Mouse (Mus musculus): ENCODE results near the gene Sfxn5.

The Sfxn5 gene

DNA sequence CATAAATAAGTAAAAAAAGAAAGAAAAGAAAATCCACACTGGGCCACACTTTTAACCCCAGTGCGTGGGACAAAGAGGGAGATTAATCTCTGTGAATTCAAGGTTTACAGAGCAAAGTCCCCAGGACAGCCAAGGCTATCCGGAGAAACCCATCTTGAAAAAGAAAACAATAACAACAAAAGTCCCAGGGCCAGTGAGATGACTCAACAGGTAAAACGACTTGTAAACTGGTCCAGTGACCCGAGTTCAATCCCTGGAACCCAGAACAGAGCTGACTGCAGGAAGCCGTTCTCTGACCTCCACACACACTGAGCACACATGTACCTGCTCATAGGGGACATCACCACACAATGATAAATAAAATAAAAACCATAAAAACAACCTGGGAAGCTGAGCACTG, 31.2 kb upstream of the Sfxn5 start:
- no peak for DNase-seq (ENCODE audit: low spot score in 2 of 2)

DNA sequence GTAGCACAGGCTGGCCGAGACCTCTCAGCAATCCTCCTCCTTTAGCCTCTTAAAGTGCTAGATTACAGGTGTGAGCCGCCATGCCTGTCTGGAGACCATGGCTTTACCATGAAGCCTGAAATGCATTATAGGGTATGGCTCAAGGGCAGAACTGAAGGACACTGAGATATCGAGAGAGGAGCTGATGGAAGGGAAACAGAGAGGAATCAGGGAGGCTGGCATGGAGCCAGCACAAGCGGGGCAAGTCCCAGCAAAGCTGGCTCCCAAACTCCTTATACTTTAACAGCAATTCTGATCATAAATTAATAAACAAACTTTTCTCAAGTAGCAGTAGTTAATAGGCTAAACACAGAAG, 30.7 kb upstream of the Sfxn5 start:
- no peak for DNase-seq (ENCODE audit: low spot score in 2 of 2)

DNA sequence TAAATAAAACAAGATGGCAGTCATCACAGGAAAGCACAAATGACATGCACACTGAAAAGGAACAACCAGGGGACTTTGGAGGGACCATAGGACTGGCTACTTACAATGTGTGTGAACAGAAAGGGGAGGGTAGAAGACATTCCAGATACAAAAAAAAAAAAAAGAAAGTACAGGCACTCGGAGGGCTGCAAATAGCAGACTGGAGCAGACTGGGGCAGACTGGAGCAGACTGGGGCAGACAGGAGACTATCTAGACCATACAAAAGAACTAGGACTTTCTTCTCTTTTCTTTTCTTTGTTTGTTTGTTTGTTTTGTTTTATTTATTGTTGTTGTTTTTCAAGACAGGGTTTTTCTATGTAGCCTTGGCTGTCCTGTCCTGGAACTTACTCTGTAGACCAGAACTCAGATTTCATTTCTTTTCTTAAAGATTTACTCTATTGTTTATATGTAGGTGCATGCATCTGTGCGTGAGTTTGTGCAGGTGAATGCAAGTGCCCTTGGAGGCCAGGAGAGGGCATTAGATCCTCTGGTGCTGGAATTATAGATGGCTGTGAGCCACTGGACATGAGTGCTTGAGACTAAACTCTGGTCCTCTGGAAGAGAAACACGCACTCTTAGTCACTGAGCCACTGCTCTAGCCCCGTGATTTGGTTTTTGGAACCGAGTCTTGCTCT, 30.1 kb upstream of the Sfxn5 start:
- no peak for DNase-seq (ENCODE audit: low spot score in 2 of 2)

DNA sequence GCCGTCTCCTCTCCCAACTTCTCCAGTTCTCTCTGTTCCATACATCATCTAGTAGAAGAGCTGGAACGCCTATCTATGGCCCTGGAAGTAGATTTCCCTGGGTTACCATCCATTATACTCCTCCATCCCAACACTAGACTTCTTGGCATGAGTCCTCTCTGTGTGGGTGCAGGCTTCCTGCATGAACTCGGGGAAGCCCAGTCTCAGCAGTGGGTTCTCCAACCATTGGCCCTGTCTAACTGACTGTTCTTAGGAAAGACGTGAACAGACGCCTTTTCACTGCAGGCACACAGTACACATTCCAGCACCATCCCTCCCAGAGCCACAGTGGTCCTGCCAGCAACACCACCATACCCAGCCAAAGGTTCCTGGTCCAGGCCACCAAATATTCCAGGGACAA, 29.4 kb upstream of the Sfxn5 start:
- no peak for DNase-seq (ENCODE audit: low spot score in 2 of 2)

DNA sequence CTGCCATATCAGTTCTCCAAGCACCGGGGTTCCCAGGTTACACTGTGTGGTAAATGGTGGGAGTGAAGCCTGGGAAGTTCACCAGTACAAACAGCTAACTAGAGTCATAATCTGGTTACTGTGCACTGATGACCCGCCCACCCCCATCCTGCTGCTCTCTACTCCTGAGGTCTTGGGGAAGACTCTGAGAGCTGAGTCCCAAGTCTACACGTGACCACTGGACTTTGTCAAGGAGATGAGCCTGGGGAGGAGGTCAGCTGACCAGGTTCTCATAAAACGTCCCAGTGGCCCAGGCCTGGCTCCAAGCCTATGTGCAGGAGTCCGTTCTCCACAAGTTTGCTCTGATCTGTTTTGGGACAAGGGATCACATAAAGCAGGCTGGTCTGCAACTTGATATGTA, 27.1 kb upstream of the Sfxn5 start:
- DNase-seq (ENCODE audit: low spot score in 2 of 2) = no peak

DNA sequence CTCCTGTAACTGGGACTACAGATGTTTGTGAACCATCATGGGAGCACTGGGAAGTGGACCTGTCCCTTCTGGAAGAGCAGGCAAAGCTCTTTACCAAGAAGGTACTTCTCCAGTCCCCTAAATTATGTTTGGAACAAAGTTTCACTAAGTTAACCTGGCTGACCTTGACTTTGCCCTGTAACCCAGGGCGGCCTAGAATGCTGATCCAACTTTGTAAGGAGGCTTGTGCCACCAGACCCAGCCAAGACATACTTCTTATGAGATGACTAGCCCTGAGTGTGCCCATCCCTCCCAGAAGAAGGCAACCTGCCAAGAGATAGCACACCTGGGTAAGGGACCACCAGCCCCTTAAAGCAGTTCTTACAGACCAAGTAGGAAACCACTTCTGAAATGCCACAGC, 25.7 kb upstream of the Sfxn5 start:
- DNase-seq (ENCODE audit: low spot score in 2 of 2) = no peak

DNA sequence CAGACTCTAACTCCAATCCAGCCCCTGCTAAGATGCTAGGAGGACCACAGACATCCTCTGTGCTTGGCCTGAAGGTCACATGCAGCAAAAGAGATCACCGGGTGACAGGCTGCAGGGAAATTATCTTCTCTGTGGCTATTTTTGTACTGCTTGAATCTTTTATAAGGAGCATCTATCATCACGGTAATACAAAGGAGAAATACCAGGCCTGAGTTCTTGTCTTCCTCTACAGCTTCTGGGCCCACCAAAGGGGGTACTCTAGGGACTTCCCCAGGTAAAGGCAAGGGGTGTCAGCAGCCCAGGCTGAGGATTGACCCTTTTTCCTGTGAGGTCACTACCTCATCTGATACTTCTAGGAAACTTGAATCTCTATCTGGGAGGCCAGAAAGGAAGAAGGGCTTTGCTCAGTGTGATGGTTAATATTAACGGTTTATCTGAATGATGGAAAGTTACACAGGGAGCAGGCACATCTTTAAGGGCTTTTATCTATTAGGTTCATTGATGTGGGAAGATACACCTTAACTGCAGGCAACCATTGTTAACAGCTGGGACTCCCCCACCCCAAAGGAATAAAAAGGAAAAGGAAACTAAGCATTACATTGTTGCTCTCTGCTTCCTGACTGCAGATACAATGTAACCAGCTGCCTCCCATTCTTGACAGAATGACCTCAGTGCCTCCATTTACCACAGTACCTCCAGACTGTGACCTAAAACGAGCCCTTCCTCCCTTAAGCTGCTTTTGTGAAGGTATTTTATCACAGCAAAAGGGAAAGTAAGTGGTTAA, 23.7 kb upstream of the Sfxn5 start:
- no peak for DNase-seq (ENCODE audit: low spot score in 2 of 2)

DNA sequence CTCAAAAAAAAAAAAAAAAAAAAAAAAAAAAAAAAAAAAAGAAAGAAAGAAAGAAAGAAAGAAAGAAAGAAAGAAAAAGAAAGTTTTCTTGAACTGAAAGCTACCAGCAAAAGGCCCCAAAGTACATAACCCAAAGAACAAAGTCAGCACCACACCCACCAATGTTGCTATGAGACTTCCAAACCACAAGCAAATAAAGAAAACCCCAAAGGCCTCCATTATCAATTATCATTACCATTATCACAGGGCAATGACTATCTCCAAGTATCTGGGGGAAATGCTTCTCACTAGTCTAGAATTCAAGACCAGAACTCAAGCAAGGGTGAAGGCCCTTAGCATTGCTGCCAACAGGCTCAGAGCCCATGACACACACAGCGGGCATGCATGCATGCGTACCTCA, 22.5 kb upstream of the Sfxn5 start:
- no peak for DNase-seq (ENCODE audit: low spot score in 2 of 2)

DNA sequence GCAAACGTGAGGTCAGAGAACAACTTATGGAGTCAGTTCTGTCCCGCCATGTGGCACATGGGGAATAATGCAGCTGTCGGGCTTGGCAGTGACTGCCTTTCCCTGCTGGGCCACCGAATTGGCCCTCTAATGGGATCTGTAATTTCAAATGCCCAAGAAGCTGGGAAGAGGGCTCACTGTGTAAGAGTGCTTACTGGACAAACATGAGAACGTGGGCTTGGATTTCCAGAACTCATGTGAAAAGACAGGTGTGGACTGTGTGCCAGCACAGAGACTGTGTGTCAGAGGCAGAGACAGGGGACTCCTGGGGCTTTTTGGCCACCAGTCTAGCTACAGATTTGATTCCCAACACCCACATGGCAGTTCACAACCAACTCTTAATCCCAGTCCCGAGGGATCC, 21.5 kb upstream of the Sfxn5 start:
- no peak for DNase-seq (ENCODE audit: low spot score in 2 of 2)

DNA sequence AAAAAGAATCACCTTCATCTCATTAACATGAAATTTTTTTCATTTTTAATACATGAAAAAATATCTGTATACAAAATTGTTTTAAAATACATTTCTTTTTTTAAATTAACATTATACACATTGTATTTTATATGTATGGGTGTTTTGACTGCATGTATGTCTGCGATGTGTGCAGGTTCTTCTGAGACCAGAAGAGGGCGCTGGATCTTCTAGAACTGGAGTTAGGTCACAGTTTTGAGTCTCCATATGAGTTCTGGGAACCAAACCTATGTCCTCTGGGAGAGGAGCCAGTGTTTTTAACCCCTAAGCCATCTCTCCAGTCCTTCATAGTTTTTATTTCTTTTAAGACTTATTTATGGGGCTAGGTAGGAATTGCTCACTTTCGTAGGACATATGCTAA, 20.5 kb upstream of the Sfxn5 start:
- DNase-seq (ENCODE audit: low spot score in 2 of 2) = no peak

DNA sequence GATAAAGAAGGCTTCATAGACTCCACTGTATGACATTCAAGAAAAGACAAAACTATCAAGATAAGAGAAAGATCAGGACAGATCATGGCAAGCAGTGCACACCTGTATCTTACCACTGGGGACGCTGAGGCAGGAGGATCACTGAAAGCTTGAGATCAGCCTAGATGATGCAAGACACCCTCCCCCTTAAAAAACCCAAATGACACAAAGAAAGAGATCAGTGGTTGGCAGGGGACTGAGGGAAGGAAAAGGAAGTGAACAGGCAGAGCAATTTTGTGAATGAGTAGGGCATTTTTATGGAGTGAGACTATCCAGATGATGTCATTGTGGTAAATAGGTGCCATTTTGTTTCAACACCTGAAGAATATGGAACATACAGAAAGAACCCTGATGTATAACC, 16.9 kb upstream of the Sfxn5 start:
- DNase-seq (ENCODE audit: low spot score in 2 of 2) = no peak

DNA sequence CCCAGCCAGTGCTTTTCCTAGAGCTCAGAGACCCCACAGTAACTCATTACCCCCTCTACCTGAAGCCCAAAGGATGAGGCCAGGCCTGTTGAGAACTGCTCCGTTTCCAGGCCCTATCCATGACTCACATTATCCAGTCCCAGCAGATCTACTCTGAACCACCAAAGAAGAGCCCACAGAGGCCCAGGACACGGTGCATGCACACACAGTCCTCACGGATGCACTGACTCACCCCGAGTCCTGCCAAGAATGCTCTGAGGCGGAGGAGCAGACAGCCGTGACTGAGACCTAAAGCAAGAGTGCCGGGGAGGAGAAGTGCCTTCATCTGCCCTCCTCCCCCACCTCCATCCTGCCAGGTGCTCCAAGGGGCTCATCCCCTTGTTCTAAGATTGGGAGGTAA, 16.0 kb upstream of the Sfxn5 start:
- no peak for DNase-seq (ENCODE audit: low spot score in 2 of 2)

DNA sequence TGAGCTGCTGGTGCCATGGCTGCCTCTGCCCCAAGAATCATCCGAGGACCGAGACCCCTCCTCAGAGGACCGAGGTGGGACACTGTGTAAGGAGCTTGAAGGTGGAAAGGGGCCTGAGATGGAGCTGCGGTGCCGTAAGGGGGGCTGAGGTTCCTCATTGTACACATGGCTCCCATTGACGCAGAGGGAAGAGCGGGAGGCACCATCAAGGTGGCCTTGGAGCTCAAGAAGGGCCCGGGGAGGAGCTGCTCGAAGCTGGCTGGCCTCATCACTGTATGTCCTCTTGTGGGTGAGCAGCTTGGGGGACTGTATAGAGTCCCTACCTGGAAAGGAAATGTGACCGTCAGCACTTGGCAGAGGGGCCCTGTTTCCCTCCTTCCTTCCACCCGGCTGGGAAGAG, 14.9 kb upstream of the Sfxn5 start:
- no peak for DNase-seq (ENCODE audit: low spot score in 2 of 2)

DNA sequence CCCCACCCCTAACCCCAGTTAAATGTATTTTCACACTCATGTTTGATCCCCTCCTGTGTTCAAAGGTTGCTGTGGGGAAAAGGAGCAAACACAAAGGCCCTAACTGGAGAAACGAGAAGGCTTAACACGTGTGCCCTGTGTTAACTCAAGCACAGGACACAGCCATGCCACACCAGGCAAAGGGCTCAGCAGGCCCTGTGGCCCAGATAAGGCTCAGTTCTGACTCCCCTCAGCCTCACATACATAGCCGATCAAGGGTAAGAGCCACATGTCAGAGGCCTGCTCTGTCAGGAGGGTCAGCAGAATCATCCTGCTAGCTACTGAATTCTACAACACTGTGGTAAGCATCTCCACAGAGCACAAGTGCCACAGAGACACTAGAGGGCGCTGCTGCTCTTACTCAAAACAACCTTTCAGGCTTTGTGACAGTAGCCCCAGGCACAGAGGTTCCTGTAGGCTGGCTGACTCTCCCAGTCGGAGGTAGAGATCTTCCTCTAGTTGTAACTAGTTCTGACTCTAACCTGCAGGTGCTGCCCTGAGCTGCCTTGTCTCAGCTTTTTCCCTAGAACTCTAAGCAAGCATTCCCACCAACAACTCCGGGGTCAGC, 12.9 kb upstream of the Sfxn5 start:
- DNase-seq (ENCODE audit: low spot score in 2 of 2) = peak; percentile 72 to 79

DNA sequence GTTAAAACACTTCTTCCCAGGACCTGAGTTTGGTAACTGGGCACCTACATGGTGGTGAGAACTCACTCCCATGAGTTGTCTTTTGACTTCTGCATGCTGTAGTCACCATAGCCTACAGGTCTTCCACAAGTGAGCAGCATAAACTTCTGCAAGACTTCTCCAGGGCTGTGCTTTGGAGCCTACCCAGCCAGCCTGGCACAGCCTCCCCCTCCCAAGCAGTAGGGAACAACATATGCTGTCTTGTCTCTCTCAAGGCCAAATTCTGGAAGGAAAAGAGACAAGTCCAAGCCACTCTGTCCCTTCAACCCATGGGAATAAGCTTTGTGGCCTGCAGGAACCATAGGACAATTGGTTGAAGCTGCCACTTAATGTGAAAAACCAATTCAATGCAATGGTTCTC, 11.7 kb upstream of the Sfxn5 start:
- no peak for DNase-seq (ENCODE audit: low spot score in 2 of 2)

DNA sequence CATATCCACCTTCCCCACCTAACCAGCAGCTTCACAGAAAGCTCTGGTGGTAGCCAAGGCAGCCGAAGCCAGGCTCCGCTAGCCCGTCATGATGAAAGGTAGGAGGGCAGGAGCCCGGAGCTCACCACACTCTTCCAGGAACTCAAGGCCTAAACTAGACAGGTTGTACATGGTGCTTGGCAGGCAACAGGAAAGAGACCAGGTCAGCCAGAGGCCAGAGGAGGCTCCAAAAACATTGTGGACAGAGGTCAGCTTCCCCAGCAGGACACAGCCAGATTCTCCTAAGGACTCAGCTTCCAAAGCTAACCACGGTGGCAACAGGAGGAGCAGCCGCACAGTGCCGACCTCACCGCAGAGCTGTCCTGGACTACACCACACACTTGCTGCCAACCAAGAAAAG, 9.8 kb upstream of the Sfxn5 start:
- no peak for DNase-seq (ENCODE audit: low spot score in 2 of 2)

DNA sequence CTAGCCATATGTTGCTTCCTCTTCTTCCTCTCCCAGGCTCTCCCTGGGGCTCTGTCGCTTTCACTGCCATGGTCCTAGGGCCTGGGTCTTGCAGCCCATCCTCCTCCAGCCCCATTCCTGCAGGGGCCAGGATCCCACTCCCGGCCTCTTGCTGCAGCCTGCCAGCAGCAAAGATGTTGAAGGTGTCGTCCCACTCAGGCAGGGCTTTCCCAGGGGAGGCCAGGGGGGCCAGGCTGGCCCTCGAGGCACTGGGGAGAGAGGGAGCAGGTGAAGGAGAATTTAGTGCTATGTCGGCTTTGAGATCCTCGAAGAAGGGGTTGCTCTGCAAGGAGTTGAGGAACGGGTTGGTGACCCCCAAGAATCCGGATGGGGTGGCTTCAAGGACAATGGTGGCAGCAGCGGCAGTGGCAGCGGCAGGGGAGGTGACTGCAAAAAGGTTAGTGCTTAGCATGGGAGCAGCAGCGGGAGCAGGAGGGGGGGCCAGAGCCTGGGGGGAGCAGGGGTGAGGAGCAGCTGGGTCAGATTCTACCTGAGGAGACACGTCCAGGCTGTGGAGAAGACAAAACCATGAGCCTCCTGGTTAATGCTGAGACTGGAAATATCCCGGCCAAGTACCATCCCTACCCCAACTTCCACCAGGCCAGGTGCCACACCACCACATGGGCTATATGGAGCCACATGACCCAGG, 8.7 kb upstream of the Sfxn5 start:
- DNase-seq (ENCODE audit: low spot score in 2 of 2) = no peak

DNA sequence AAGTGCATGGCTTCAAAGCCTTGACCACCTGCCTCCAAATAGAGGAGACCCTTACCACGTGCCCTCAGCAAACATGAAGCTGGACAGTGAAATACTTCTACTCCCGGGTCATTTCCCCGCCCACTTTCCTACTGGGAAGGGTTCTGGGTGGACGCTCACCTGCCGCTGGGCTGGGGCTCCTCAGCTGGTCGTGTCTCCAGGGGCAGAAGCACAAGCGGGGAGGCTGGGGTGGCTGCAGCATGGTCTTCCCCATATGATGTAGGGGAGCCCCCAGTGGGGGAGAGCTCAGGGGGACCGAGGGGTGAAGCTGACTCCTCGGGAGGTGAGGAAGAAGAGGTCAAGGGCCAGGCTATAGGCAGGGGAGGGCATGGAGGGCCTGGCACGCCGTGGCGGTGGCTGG, 7.0 kb upstream of the Sfxn5 start:
- no peak for DNase-seq (ENCODE audit: low spot score in 2 of 2)

DNA sequence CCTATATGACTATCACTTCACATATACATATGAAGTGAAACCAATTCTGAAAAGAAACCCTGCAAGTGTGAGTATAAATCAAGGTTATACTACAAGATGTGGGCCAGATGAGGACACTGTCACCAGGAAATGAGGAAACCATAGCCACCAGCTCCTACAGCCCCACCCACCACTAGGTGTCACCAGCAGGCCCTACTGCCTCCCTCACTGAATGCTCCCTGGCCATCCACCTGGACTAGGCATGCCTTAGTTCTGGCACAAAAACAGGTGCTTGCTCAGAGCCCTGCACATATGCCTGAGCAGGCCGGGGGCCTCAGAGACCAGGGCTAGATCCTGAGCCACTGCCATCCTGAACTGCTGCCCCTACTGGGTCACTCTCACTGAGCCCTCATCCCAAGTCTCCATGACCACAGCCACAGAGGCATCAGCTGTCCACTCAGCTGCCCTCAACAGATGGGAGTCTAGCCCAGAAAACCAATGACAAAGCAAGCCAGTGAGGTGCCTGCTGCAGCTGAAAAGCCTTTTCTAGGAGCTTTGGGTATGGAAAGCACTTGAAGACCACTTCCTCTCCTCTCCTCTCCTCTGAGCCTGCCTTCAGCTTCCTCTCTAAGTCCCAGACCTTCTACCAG, 6.2 kb upstream of the Sfxn5 start:
- DNase-seq (ENCODE audit: low spot score in 2 of 2) = no peak

DNA sequence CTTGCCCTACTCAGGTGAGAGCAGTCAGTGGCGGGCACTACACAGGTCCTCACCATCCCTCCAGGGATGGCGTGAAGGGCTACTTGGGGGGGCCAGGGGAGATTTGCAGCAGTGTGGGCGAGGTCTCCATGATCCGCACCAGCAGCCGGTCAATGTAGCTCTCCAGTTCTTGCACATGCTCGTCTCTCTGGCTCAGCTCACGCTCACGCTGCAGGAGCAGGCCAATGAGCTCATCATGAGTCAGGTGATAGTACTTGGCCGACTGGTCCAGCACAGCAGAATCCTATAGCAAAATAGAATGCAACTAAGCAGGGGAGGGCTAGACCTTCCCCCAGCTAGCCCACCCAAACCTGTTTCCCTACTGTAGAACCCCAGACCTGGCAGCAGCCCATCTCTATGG, 3.7 kb upstream of the Sfxn5 start:
- DNase-seq (ENCODE audit: low spot score in 2 of 2) = no peak

DNA sequence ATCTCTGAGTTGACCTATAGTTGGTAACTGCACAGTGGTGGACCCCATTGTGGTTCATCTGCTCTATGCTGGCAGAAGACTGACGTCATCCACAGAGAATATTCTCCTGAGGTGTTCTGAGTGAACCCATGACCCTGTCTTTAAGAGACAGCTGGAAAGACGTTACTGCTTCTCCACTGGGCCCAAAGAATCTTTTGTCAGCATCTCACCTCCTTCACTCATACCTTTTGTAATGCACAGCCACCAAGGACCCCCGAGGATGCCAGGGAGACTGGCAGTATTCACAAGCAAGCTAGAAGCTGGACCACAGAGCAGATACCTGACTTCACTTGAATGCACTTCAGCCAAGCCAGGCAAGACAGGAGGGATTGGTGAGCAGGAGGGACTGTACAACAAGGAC, 2.1 kb upstream of the Sfxn5 start:
- no peak for DNase-seq (ENCODE audit: low spot score in 2 of 2)

DNA sequence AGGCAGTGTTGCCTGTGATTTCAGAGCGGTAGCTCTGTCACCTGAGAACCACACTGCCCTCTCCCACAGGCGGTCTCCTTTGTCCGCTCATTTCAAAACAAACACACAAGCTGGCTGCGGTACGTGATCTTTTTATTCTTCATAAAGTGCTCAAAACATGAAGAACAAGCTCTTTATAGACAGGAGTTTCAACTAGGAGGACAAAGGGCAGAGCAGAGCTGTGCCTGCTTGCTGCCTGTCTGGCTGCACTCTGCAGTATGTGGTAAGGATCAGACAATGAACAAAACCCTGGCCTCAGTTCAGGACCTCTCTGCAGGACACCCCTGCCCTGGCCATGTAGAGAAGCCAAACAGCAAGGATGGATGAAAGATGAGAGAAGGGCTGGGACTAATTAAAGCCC, 1.6 kb upstream of the Sfxn5 start:
- DNase-seq (ENCODE audit: low spot score in 2 of 2) = no peak
